Mouse (Mus musculus): ENCODE results near the gene Mfn1. TPM values are rescaled to one million over a fixed set of nuclear protein-coding genes. Genes with fewer than 3 reads are reported as not detected.

The Mfn1 gene
- total RNA-seq, 1 experiment from 2014 or later = 48.1 TPM

GRCm38 (mm10) chr3:32509496-32510374, 19.5 kb upstream of the Mfn1 start, which contains the start of gene Zfp639:
TSS of gene Zfp639 (plus strand) at chr3:32510259.
- peak; percentile 37 for ATAC-seq (replicated peaks; ENCODE audit: low read depth, poor library complexity, severe bottlenecking)

GRCm38 (mm10) chr3:32510375-32511190, 18.7 kb upstream of the Mfn1 start:
- peak; percentile 89 for ATAC-seq (replicated peaks; ENCODE audit: low read depth, poor library complexity, severe bottlenecking)

- no peak for ATAC-seq (replicated peaks; ENCODE audit: low read depth, poor library complexity, severe bottlenecking)
Measured at GRCm38 (mm10) chr3:32511191-32511550, 18.1 kb upstream of the Mfn1 start.

GRCm38 (mm10) chr3:32512686-32513284, 16.5 kb upstream of the Mfn1 start:
- ATAC-seq (replicated peaks; ENCODE audit: low read depth, poor library complexity, severe bottlenecking) = no peak

DNA sequence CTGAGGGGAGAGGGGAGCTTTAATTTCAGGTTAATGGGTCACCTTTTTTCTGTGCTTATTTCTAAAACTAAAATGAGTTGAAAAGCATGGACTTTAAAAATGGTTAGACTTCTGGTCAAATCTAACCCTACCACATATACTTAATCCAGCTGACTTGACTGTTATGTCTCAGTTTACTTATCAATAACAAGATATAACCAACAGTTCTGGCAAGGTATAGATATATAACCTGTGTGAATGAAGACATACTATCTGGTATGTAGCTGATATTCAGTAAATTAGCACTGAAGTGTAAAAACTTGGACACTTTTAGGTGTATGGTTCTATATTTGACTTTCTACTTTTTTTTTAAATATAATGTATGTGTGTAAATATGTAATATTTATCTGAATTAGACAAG, 15.7 kb upstream of the Mfn1 start:
- ATAC-seq (replicated peaks; ENCODE audit: low read depth, poor library complexity, severe bottlenecking) = no peak

GRCm38 (mm10) chr3:32527181-32527580, 2.1 kb upstream of the Mfn1 start:
- no peak for ATAC-seq (replicated peaks; ENCODE audit: low read depth, poor library complexity, severe bottlenecking)

DNA sequence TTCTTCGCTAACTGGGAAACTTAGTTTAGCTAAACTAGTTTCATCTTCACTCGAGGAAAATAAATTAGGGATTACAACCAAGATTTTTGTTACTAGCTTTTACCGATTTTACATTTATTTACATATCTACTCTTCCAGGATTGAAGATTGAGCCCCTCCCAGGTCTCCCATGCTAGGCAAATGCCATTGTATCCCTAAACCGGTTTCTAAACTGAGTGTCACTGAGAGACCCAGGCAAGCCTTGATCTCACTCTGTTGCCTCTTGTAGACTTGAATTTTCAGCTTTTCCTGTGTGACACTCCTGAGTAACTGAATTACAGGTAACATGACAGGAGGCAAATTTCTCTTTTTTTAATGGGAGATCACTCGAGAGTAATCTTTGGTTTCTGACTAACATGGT, 776 bp downstream of the Mfn1 start:
- no peak for ATAC-seq (replicated peaks; ENCODE audit: low read depth, poor library complexity, severe bottlenecking)

- ATAC-seq (replicated peaks; ENCODE audit: low read depth, poor library complexity, severe bottlenecking) = 0 out of 2 replicates have a peak, but pooled peaks have one; percentile 25
Measured at GRCm38 (mm10) chr3:32535692-32536091, 6.4 kb downstream of the Mfn1 start.

DNA sequence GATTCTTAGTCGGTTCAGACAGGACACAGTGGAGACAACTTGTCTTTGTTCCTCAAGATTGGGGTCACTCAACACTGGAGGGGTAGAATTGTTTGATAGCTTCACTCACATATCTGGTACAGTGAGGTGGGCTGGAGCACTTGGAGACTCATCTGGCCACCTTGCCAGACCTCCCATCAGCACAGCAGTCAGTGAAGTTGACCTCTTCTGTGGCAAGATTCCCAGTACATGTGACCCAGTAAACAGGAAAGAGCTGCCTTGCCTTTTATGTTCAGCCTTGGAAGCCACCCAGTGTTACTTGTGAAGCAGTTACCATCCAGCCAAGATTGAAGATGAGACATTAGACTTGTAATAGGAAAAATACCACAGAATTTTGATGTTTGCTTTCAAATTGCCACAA, 8.3 kb downstream of the Mfn1 start:
- ATAC-seq (replicated peaks; ENCODE audit: low read depth, poor library complexity, severe bottlenecking) = no peak

DNA sequence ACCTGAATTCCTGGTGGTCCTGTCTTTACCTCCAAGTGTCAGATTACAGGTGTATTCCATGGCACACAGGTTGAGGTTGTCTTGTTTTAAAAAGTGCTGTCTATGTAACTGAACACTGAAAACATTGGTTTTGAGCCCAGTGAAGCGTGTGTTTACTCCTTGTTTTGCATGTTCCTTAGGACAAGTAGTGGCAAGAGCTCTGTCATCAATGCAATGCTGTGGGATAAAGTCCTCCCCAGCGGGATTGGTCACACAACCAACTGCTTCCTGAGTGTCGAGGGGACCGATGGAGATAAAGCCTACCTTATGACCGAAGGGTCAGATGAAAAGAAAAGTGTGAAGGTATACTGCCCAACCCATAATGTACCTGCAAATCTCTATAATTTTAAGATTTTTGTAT, 8.8 kb downstream of the Mfn1 start:
- no peak for ATAC-seq (replicated peaks; ENCODE audit: low read depth, poor library complexity, severe bottlenecking)

DNA sequence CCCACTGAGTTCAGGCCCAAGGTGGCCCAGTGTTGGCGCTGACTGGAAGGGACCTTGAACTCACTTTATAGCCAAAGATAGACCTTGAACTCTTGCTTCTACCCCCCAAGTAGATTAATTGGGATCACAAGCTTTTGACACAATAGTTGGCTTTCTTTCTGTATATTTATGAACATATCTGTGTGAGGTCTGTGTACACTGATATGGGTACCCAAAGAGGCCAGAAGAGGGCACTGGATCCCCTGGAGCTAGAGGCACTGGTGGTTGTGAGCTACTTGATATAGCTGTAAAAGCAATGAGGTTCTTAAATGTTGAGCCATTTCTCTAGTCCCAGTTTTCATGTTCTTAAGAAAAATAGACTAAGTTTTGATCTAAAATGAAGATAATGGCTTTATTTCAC, 23.8 kb downstream of the Mfn1 start:
- peak; percentile 91 for ATAC-seq (replicated peaks; ENCODE audit: low read depth, poor library complexity, severe bottlenecking)

- ATAC-seq (replicated peaks; ENCODE audit: low read depth, poor library complexity, severe bottlenecking) = no peak
Measured at GRCm38 (mm10) chr3:32563401-32563800, 34.1 kb downstream of the Mfn1 start.

DNA sequence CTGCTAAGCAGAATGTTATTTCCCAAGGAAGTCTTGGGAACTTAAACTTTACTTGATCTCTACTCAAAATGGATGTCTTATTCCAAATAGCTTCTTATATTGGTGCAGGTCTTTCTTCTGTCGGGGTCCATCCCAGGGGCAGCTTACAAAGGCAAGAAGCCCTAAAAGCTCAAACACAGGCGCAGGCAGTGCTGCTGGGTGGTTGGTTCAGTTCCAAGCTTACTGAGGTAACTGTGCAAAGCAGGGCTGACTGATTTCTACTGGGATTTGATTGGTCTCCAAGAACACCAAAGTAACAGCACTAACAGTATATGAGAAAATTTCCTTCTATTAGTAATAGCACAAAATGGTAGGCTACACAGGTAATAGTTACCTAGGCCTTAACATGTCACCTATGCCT, 43.8 kb downstream of the Mfn1 start:
- ATAC-seq (replicated peaks; ENCODE audit: low read depth, poor library complexity, severe bottlenecking) = no peak

- ATAC-seq (replicated peaks; ENCODE audit: low read depth, poor library complexity, severe bottlenecking) = no peak
Measured at GRCm38 (mm10) chr3:32573881-32574280, 44.6 kb downstream of the Mfn1 start.

GRCm38 (mm10) chr3:32575151-32575550, 45.9 kb downstream of the Mfn1 start:
- no peak for ATAC-seq (replicated peaks; ENCODE audit: low read depth, poor library complexity, severe bottlenecking)

DNA sequence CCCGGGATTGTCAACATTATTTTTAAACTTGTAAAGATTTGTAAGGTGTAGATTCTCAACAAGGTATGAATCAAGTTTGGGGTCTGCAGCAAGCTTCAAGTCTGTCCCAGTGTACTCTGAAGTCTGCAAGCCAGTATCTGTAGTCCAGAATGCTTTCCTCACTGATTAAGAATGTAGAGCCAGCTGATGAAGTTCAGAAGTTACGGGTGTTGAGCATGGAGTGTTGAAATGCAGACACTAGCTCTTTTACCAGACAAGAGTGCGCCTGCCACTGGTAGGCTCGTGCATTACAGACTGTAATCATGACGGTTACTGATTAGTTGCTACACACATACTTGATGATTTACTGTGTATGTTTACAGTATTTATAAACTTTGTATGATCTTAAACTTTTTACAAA, 49.5 kb downstream of the Mfn1 start:
- no peak for ATAC-seq (replicated peaks; ENCODE audit: low read depth, poor library complexity, severe bottlenecking)

- no peak for ATAC-seq (replicated peaks; ENCODE audit: low read depth, poor library complexity, severe bottlenecking)
Measured at GRCm38 (mm10) chr3:32580738-32581137, 51.5 kb downstream of the Mfn1 start.

- ATAC-seq (replicated peaks; ENCODE audit: low read depth, poor library complexity, severe bottlenecking) = 0 out of 2 replicates have a peak, but pooled peaks have one; percentile 52
Measured at GRCm38 (mm10) chr3:32581911-32582310, 52.6 kb downstream of the Mfn1 start.

DNA sequence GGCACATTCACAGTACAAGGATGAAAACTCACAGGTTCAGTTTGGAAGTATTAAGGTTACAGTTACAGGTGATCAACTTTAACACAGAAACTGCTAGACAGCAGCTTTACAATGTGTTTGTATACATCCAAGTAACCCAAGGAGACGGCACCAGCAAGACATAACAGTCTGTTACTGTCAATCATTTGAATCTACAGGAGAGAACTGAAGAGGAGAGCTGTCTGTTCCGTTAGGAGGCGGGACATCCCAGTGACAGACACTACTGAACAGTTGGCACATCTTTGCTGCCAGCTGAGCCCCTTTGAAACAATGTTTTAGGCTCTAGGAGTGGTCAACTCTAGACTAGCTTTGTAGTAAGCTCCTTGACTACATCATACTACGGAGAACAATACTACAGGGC, 54.2 kb downstream of the Mfn1 start:
- ATAC-seq (replicated peaks; ENCODE audit: low read depth, poor library complexity, severe bottlenecking) = no peak

- no peak for ATAC-seq (replicated peaks; ENCODE audit: low read depth, poor library complexity, severe bottlenecking)
Measured at GRCm38 (mm10) chr3:32586274-32586673, 57.0 kb downstream of the Mfn1 start.

DNA sequence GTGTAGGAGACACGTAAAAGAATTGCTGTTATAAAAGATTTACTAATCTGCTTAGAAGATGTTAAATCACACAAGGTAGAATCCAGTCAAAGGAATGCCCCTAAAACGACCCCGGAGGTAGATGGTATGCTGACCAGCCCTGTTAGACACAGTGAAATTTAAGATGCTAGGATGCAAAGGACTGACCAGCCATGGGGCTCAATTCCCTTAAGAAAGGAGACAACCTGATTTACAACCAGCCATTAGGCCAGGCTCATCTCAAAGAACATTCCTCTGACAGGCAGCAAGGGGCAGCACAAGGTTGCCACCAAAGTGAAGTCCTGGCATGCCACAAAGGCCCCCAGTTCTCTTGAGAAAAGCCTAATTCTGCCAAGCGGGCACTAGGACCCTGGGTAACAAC, 65.8 kb downstream of the Mfn1 start:
- no peak for ATAC-seq (replicated peaks; ENCODE audit: low read depth, poor library complexity, severe bottlenecking)
